Mouse (Mus musculus): ENCODE measurements around the gene Pdp2.
"Not testable (repeated sequence)": the region's sequence is repeated elsewhere in the genome, so short reads cannot be mapped to it uniquely, and the experiment has no call there.

The Pdp2 gene

GRCm38 (mm10) chr8:104633156-104633744 lies 42.0 kb downstream of the Pdp2 start:
- DNase-seq: peak in 1 of 2 experiments; percentile 26

- peak in 1 of 2 experiments; percentile 13 for DNase-seq
These were observed 43.9 kb downstream of the Pdp2 start for GRCm38 (mm10) chr8:104635004-104635710.

GRCm38 (mm10) chr8:104638010-104638409 lies 46.8 kb downstream of the Pdp2 start:
- no peak for DNase-seq

GRCm38 (mm10) chr8:104640241-104640640 lies 49.0 kb downstream of the Pdp2 start:
- DNase-seq: no peak

- DNase-seq: no peak
These were observed 49.6 kb downstream of the Pdp2 start for GRCm38 (mm10) chr8:104640831-104641370.

- DNase-seq: peak; percentile 91 to 95
These were observed 50.4 kb downstream of the Pdp2 start, which contains the start of gene Ciao2b for GRCm38 (mm10) chr8:104641426-104642323. TSS of gene Ciao2b (minus strand) at chr8:104641965.

- no peak for DNase-seq
These were observed 51.0 kb downstream of the Pdp2 start for GRCm38 (mm10) chr8:104642324-104642654.

- DNase-seq: not testable (repeated sequence)
These were observed 52.9 kb downstream of the Pdp2 start for GRCm38 (mm10) chr8:104644187-104644586.
